Mouse (Mus musculus): Measurements from ENCODE around the gene Klf5. TPM values are rescaled to one million over a fixed set of nuclear protein-coding genes. Genes with fewer than 3 reads are reported as not detected.

Gene Klf5
- 0.37 TPM for total RNA-seq (2023)

GRCm38 (mm10) chr14:99298385-99299021, at the start of gene Klf5:
Gene Klf5 (plus strand): TSS chr14:99298691.

Other genes starting within 250 kb of the Klf5 start
- 19.3 TPM for gene Pibf1, start 199.3 kb upstream of the Klf5 start, total RNA-seq (2023)
- 32.2 TPM for gene Dis3, start 198.9 kb upstream of the Klf5 start, total RNA-seq (2023)